Mouse (Mus musculus) monocyte, adult 5-6 weeks (primary cell): Measurements from ENCODE around the gene Abracl. TPM values are rescaled to one million over a fixed set of nuclear protein-coding genes. Genes with fewer than 3 reads are reported as not detected.

Source experiments
- ATAC-seq: fragments of 153-309, 156-312 bp; replicated peaks from 2 replicates; pipeline ENCODE4 v1.8.0; 2017; ENCODE audit warnings: mild to moderate bottlenecking; ENCODE audit not compliant: low TSS enrichment, insufficient number of reproducible peaks, severe bottlenecking, poor library complexity, low FRiP score
- total RNA-seq: library from RNA; stranded (forward); fragments of 200-1000, 200-491, 200-594 nt; gene quantifications from 3 replicates; pipeline ENCODE4 v1.2.3, GENCODE M21; 2017

The Abracl gene
- total RNA-seq, 1 experiment from 2014 or later, result 279 TPM

GRCm38 (mm10) chr10:18036849-18037248 is 13.8 kb upstream of the Abracl start:
- ATAC-seq, result no peak

- ATAC-seq, result no peak
These were observed 11.3 kb upstream of the Abracl start for GRCm38 (mm10) chr10:18034408-18034807.

- ATAC-seq, result peak; percentile 59
These were observed 776 bp downstream of the Abracl start for GRCm38 (mm10) chr10:18022312-18022711.

- ATAC-seq, result no peak
These were observed 1.3 kb downstream of the Abracl start for GRCm38 (mm10) chr10:18021576-18022311.

GRCm38 (mm10) chr10:18020846-18021245 is 2.2 kb downstream of the Abracl start:
- no peak for ATAC-seq

- no peak for ATAC-seq
These were observed 2.6 kb downstream of the Abracl start for GRCm38 (mm10) chr10:18020443-18020842.

GRCm38 (mm10) chr10:18011761-18012160 is 11.3 kb downstream of the Abracl start:
- ATAC-seq, result no peak

- no peak for ATAC-seq
These were observed 13.3 kb downstream of the Abracl start for GRCm38 (mm10) chr10:18009744-18010143.

GRCm38 (mm10) chr10:18008118-18008517 is 15.0 kb downstream of the Abracl start:
- no peak for ATAC-seq

GRCm38 (mm10) chr10:18007243-18007642 is 15.8 kb downstream of the Abracl start:
- no peak for ATAC-seq

- ATAC-seq, result no peak
These were observed 16.3 kb downstream of the Abracl start for GRCm38 (mm10) chr10:18006756-18007155.

- no peak for ATAC-seq
These were observed 17.7 kb downstream of the Abracl start for GRCm38 (mm10) chr10:18005136-18005955.

GRCm38 (mm10) chr10:18003966-18004637 is 19.0 kb downstream of the Abracl start:
- no peak for ATAC-seq

GRCm38 (mm10) chr10:17990576-17990975 is 32.5 kb downstream of the Abracl start:
- no peak for ATAC-seq

- peak; percentile 67 for ATAC-seq
These were observed 34.0 kb downstream of the Abracl start for GRCm38 (mm10) chr10:17989136-17989535.

GRCm38 (mm10) chr10:17987823-17988423 is 35.2 kb downstream of the Abracl start:
- peak; percentile 48 for ATAC-seq

- no peak for ATAC-seq
These were observed 39.8 kb downstream of the Abracl start for GRCm38 (mm10) chr10:17983313-17983712.

GRCm38 (mm10) chr10:17966090-17966489 is 57.0 kb downstream of the Abracl start:
- ATAC-seq, result no peak
